Mouse (Mus musculus) megakaryocyte-erythroid progenitor cell, adult 5-6 weeks (primary cell): Measurements from ENCODE around the gene Tesmin. TPM values are rescaled to one million over a fixed set of nuclear protein-coding genes. Genes with fewer than 3 reads are reported as not detected.
A peak's percentile ranks its signal among the peaks of the same experiment; 100 is the strongest.

ENCODE experiments used
- ATAC-seq: replicated peaks from 2 replicates; pipeline ENCODE4 v1.8.0; 2016; ENCODE audit warnings: mild to moderate bottlenecking, inconsistent platforms; ENCODE audit not compliant: severe bottlenecking, poor library complexity, low FRiP score, low TSS enrichment
- total RNA-seq, 2 experiments: library from RNA; stranded (forward) in 1 of 2; stranded (reverse) in 1 of 2; fragments of 200-1000, 215-1000 nt in 1 of 2; fragments of >200 nt in 1 of 2; fragmentation: Nextera tagmentation in 1 of 2; gene quantifications; 2 replicates each; pipeline ENCODE4 v1.2.3; 2014 to 2017

Tesmin gene
- total RNA-seq, 2 experiments from 2014 or later, result 0.66 to 3.9 TPM

GRCm38 (mm10) chr19:3434641-3435040 lies 46.0 kb downstream of the Tesmin start:
- ATAC-seq, result no peak

- no peak for ATAC-seq
Observed at GRCm38 (mm10) chr19:3435824-3436223, 47.2 kb downstream of the Tesmin start.

DNA sequence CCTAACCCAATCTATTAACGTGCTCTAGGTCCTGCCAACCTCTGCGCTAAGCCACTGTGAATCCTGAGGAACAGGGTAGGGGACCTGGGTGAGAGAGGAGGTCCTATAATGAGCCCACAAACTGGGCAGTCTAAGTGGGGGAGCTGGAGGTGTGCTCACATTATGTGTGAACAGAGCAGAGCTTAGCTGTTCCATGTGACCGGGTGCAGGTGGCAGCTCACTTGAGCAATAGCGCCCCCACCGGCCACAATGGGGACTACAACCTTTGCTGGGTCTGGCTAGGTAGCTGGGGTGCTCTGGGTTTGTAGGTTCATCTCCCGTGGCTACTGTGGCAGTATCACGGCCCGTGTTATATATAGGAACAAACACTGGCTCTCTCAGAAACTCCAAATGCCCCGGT lies 48.2 kb downstream of the Tesmin start:
- ATAC-seq, result peak; percentile 71

- ATAC-seq, result no peak
Observed at GRCm38 (mm10) chr19:3437980-3438379, 49.3 kb downstream of the Tesmin start.

- no peak for ATAC-seq
Observed at GRCm38 (mm10) chr19:3440667-3441066, 52.0 kb downstream of the Tesmin start.

DNA sequence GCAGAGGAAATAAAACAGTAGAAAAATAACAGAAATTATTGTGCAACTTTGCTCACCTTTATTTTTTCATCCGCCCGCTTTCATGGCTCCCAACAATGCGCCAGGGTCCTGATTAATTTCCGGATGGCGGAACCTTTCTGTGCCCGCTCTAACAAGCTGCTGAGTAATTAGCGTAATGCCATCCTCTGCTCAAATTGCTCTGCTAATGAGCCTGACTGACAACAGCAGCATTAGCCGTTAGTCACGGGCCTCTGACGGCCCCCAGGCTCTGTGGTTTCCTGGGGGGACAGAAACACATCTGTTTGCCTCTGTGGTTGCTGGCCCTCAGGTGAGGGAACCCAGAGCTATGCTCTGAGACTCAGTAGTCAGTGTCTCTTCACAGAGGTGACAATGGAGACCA lies 52.4 kb downstream of the Tesmin start:
- 0 out of 2 replicates have a peak, but pooled peaks have one; percentile 36 for ATAC-seq

DNA sequence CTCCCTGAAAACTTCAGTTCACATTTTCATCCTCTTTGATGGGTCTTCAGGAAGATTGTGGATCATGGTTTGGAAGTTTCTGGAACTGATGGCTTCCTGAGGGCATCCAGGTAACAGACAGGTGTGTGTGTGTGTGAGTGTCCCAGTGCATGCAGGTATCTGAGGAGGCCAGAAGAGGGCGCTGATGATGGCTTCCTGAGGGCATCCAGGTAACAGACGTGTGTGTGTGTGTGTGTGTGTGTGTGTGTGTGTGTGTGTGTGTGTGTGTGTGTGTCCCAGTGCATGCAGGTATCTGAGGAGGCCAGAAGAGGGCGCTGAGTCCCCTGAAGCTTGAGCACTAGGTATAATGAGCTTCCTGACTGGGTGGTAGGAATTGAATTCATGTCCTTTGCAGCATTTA lies 58.7 kb downstream of the Tesmin start:
- ATAC-seq, result no peak

DNA sequence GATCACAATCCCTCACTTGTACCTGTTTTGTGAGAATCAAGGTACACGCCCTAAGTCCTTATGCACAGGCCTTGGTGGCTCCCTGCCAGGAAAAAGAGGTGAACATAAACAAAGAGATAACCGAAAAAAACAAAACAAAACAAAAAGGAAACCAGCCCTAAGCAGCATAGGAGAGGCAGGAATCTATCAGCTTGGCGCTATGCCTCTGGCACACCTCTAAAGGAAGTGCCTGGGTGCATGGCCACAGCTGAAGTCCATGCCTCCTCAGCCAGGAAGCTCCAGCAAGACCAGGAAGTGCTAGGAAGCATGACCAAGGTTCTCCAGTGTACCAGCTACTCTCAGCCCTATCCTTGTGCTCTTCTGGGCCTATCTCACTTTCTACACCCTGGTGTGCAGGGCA lies 60.6 kb downstream of the Tesmin start:
- ATAC-seq, result no peak

- no peak for ATAC-seq
Observed at GRCm38 (mm10) chr19:3450714-3451113, 62.1 kb downstream of the Tesmin start.

DNA sequence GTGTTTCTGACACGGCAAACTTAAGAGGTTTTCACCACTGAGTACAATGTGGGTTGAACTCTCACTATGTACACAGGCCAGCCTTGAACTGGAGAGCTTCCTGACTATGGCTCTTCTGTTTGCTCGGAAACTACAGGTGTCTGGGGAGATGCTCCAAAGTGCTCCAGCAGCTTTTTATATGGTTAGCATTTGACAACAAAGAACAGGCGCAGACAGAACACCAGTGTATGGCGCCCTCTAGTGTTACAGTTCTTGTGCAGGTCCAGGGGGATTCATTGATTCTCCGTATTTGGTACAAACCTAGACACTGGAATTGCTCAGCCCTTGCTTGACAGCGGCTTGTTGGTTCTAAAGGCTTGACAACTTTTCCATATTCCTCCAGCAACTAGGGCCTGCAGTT lies 62.5 kb downstream of the Tesmin start:
- peak; percentile 77 for ATAC-seq

- peak; percentile 52 for ATAC-seq
Observed at GRCm38 (mm10) chr19:3451649-3452048, 63.0 kb downstream of the Tesmin start.

Other genes with a start within 250 kb of the Tesmin start
- gene Mrpl21, start 106.0 kb upstream of the Tesmin start, total RNA-seq (2014; fragmentation: Nextera tagmentation), result 91.3 and 114 TPM in 2 replicates
- gene Mrpl21, start 106.0 kb upstream of the Tesmin start, total RNA-seq (2017), result 118 and 166 TPM in 2 replicates
- 5.5 and 8.3 TPM in 2 replicates for gene Ighmbp2, start 105.8 kb upstream of the Tesmin start, total RNA-seq (2014; fragmentation: Nextera tagmentation)
- 7.3 and 7.9 TPM in 2 replicates for gene Ighmbp2, start 105.8 kb upstream of the Tesmin start, total RNA-seq (2017)
- 33.3 and 51.4 TPM in 2 replicates for gene Cpt1a, start 66.5 kb upstream of the Tesmin start, total RNA-seq (2014; fragmentation: Nextera tagmentation)
- gene Cpt1a, start 66.5 kb upstream of the Tesmin start, total RNA-seq (2017), result 34.2 and 35.2 TPM in 2 replicates
- gene Gal, start 25.7 kb downstream of the Tesmin start, total RNA-seq (2014; fragmentation: Nextera tagmentation), result not detected in 2 replicates
- gene Gal, start 25.7 kb downstream of the Tesmin start, total RNA-seq (2017), result not detected in 2 replicates
- 91.4 and 100 TPM in 2 replicates for gene Ppp6r3, start 186.9 kb downstream of the Tesmin start, total RNA-seq (2014; fragmentation: Nextera tagmentation)
- gene Ppp6r3, start 186.9 kb downstream of the Tesmin start, total RNA-seq (2017), result 90.3 and 96.6 TPM in 2 replicates